Mouse (Mus musculus): ENCODE measurements around the gene Tsn. TPM values are rescaled to one million over a fixed set of nuclear protein-coding genes. Genes with fewer than 3 reads are reported as not detected.

The Tsn gene
- total RNA-seq, 1 experiment: 240 TPM

DNA sequence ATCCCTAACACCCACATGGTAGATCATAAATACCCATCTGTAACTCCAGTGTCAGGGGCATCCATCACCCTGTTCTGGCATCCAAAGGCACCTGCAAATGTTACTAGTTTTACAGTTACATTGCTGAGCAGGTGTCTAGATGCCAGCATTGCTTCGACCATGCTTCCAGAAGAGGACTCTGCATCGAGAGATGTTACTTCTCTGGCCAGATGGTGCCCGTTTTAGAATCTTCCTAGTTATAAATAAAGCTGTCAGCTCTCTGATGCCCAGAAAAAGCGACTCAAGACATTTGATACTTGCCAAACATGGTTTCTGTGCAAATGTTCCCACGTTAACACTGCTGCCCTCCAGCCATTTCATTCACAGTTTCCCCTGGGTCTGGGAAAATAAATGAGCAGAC, 26.4 kb upstream of the Tsn start:
- in situ Hi-C loops (cut with MboI; ENCODE audit: low sequenced_read_pairs in 2 of 2, unreplicated experiment in 2 of 2): loop anchor here (10.0 kb wide), 1 partner anchor 127 kb away; no protein-coding TSS in a partner anchor

DNA sequence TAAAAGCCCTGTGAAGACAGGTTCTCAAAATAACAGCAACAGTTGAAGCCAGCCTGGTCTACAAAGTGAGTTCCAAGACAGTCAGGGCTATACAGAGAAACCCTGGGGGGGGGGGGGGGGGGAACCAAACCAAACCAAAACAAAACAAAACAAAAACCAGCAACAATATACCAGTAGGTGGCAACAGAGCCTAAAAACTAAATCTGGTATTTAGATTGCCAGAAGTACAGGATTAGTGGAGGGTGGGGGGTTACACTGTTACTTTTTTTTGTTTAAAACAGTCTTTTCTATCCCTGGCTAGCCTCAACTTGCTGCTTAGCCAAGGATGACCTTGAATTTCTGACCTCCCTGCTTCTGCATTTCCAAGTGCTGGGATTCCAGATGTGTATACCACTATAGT, 24.3 kb upstream of the Tsn start:
- TF ChIP-seq CHD2 (IDR thresholded peaks at IDR 0.05; ENCODE audit: low read depth, low read length): no peak
- TF ChIP-seq ZNF384 (IDR thresholded peaks at IDR 0.05; ENCODE audit: low read depth, low read length): peak; percentile 36; the same call in 1 of the 2 replicates
- Histone ChIP-seq H3K27ac (ENCODE audit: insufficient read depth, low read depth, low read length, poor library complexity, severe bottlenecking) (no peak overlapping the region), H3K4me3 (ENCODE audit: insufficient read depth in 1 of 2, low read depth in 1 of 2, low read length in 2 of 2, poor library complexity in 1 of 2, severe bottlenecking in 1 of 2) (no peak overlapping the region), H3K9ac (ENCODE audit: insufficient read depth, low read depth, low read length, poor library complexity, severe bottlenecking) (no peak overlapping the region), H3K4me1 (ENCODE audit: control insufficient read depth in 2 of 2, insufficient read depth in 2 of 2, low read length in 2 of 2, poor library complexity in 1 of 2) (peaks cover 3 to 4% of the 10 kb centered on the region in 2 experiments; a peak in 3 of 4 replicates), H3K36me3 (ENCODE audit: control insufficient read depth, insufficient read depth, low read length, poor library complexity, severe bottlenecking) (peaks cover 27% of the 10 kb centered on the region), H3K9me3 (ENCODE audit: control insufficient read depth, insufficient read depth, low read depth, low read length) (no peaks in the 10 kb centered on the region)
- in situ Hi-C loops (cut with MboI; ENCODE audit: low sequenced_read_pairs in 2 of 2, unreplicated experiment in 2 of 2): loop anchor here (10.0 kb wide), 1 partner anchor 129 kb away; no protein-coding TSS in a partner anchor
- no peak for DNase-seq (ENCODE audit: low read depth, low spot score)

More for the DNA sequence above, 26.4 kb upstream of the Tsn start:
- no peak overlapping the region for H3K27ac ChIP-seq (ENCODE audit: insufficient read depth, low read depth, low read length, poor library complexity, severe bottlenecking)
- no peak for TF ChIP-seq ZNF384 (IDR thresholded peaks at IDR 0.05; ENCODE audit: low read depth, low read length)
- TF ChIP-seq CHD2 (IDR thresholded peaks at IDR 0.05; ENCODE audit: low read depth, low read length): no peak
- no peak for TF ChIP-seq HCFC1 (IDR thresholded peaks at IDR 0.05; ENCODE audit: borderline replicate concordance, insufficient read depth, low read length)
- no peak for TF ChIP-seq ZC3H11A (IDR thresholded peaks at IDR 0.05; ENCODE audit: borderline replicate concordance, low read depth, low read length)
- TF ChIP-seq MAFK (IDR thresholded peaks at IDR 0.05; ENCODE audit: insufficient read depth, low read depth, low read length): no peak
- H3K4me1 ChIP-seq (ENCODE audit: control insufficient read depth in 2 of 2, insufficient read depth in 2 of 2, low read length in 2 of 2, poor library complexity in 1 of 2): peaks cover 3 to 4% of the 10 kb centered on the region in 2 experiments; a peak in 3 of 4 replicates
- no peak for DNase-seq (ENCODE audit: low read depth, low spot score)
- peaks cover 13% of the 10 kb centered on the region for H3K36me3 ChIP-seq (ENCODE audit: control insufficient read depth, insufficient read depth, low read length, poor library complexity, severe bottlenecking)
- no peak overlapping the region for H3K9ac ChIP-seq (ENCODE audit: insufficient read depth, low read depth, low read length, poor library complexity, severe bottlenecking)
- no peak overlapping the region for H3K4me3 ChIP-seq (ENCODE audit: insufficient read depth in 1 of 2, low read depth in 1 of 2, low read length in 2 of 2, poor library complexity in 1 of 2, severe bottlenecking in 1 of 2)
- H3K9me3 ChIP-seq (ENCODE audit: control insufficient read depth, insufficient read depth, low read depth, low read length): no peaks in the 10 kb centered on the region

- TF ChIP-seq MAFK (IDR thresholded peaks at IDR 0.05; ENCODE audit: insufficient read depth, low read depth, low read length): no peak
- no peak for TF ChIP-seq HCFC1 (IDR thresholded peaks at IDR 0.05; ENCODE audit: borderline replicate concordance, insufficient read depth, low read length)
- no peak for TF ChIP-seq ZNF384 (IDR thresholded peaks at IDR 0.05; ENCODE audit: low read depth, low read length)
- no peak for TF ChIP-seq CHD2 (IDR thresholded peaks at IDR 0.05; ENCODE audit: low read depth, low read length)
- no peak for TF ChIP-seq ZC3H11A (IDR thresholded peaks at IDR 0.05; ENCODE audit: borderline replicate concordance, low read depth, low read length)
- H3K36me3 ChIP-seq (ENCODE audit: control insufficient read depth, insufficient read depth, low read length, poor library complexity, severe bottlenecking): peaks cover 32% of the 10 kb centered on the region
- in situ Hi-C loops (cut with MboI; ENCODE audit: low sequenced_read_pairs in 2 of 2, unreplicated experiment in 2 of 2): loop anchor here (10.0 kb wide), 1 partner anchor 130 kb away; no protein-coding TSS in a partner anchor
Observed at GRCm38 (mm10) chr1:118334749-118335713, 23.5 kb upstream of the Tsn start.

GRCm38 (mm10) chr1:118321661-118322201, 10.2 kb upstream of the Tsn start, which contains the start of gene Nifk:
Nifk (plus strand) TSS chr1:118321839.
- TF ChIP-seq HCFC1 (IDR thresholded peaks at IDR 0.05; ENCODE audit: borderline replicate concordance, insufficient read depth, low read length) (peak; percentile 83; the same call in 1 of the 2 replicates), ZNF384 (IDR thresholded peaks at IDR 0.05; ENCODE audit: low read depth, low read length) (0 out of 2 replicates have a peak, but pooled peaks have one; percentile 25), MAFK (IDR thresholded peaks at IDR 0.05; ENCODE audit: insufficient read depth, low read depth, low read length) (no peak), ZC3H11A (IDR thresholded peaks at IDR 0.05; ENCODE audit: borderline replicate concordance, low read depth, low read length) (0 out of 2 replicates have a peak, but pooled peaks have one; percentile 17), CHD2 (IDR thresholded peaks at IDR 0.05; ENCODE audit: low read depth, low read length) (0 out of 2 replicates have a peak, but pooled peaks have one; percentile 36)
- Histone ChIP-seq H3K9me3 (ENCODE audit: control insufficient read depth, insufficient read depth, low read depth, low read length) (no peaks in the 10 kb centered on the region), H3K4me1 (ENCODE audit: control insufficient read depth in 2 of 2, insufficient read depth in 2 of 2, low read length in 2 of 2, poor library complexity in 1 of 2) (no peaks in the 10 kb centered on the region; a peak in 2 of 4 replicates), H3K4me3 (ENCODE audit: insufficient read depth in 1 of 2, low read depth in 1 of 2, low read length in 2 of 2, poor library complexity in 1 of 2, severe bottlenecking in 1 of 2) (peak within 1 kb of the TSS; percentile 83 to 87), H3K27ac (ENCODE audit: insufficient read depth, low read depth, low read length, poor library complexity, severe bottlenecking) (peak within 1 kb of the TSS; percentile 49), H3K9ac (ENCODE audit: insufficient read depth, low read depth, low read length, poor library complexity, severe bottlenecking) (peak within 1 kb of the TSS; percentile 94), H3K36me3 (ENCODE audit: control insufficient read depth, insufficient read depth, low read length, poor library complexity, severe bottlenecking) (peaks cover 14% of the 10 kb centered on the region)
- in situ Hi-C loops (cut with MboI; ENCODE audit: low sequenced_read_pairs in 2 of 2, unreplicated experiment in 2 of 2): no loop called here
- peak; percentile 97 for DNase-seq (ENCODE audit: low read depth, low spot score)

More at GRCm38 (mm10) chr1:118334749-118335713, 23.5 kb upstream of the Tsn start:
- no peak for DNase-seq (ENCODE audit: low read depth, low spot score)
- H3K9me3 ChIP-seq (ENCODE audit: control insufficient read depth, insufficient read depth, low read depth, low read length): no peaks in the 10 kb centered on the region
- no peak overlapping the region for H3K27ac ChIP-seq (ENCODE audit: insufficient read depth, low read depth, low read length, poor library complexity, severe bottlenecking)
- no peak overlapping the region for H3K4me3 ChIP-seq (ENCODE audit: insufficient read depth in 1 of 2, low read depth in 1 of 2, low read length in 2 of 2, poor library complexity in 1 of 2, severe bottlenecking in 1 of 2)
- peaks cover 3 to 4% of the 10 kb centered on the region in 2 experiments; a peak in 3 of 4 replicates for H3K4me1 ChIP-seq (ENCODE audit: control insufficient read depth in 2 of 2, insufficient read depth in 2 of 2, low read length in 2 of 2, poor library complexity in 1 of 2)
- no peak overlapping the region for H3K9ac ChIP-seq (ENCODE audit: insufficient read depth, low read depth, low read length, poor library complexity, severe bottlenecking)
